Mouse (Mus musculus) testis, postnatal 14 days (tissue): ENCODE data around the gene Smad3.
A peak's percentile ranks its signal among the peaks of the same experiment; 100 is the strongest.

Experiments
- DNase-seq: peaks from one replicate; pipeline ENCODE4 v3.0.0; 2021; ENCODE audit warnings: low spot score

Smad3 gene

GRCm38 (mm10) chr9:63757865-63758440 is at the start of gene Smad3:
Gene Smad3 (minus strand): TSS chr9:63757994.
- DNase-seq = peak; percentile 91

- DNase-seq = no peak
Measured at GRCm38 (mm10) chr9:63804847-63805246, 47.1 kb upstream of the Smad3 start.

GRCm38 (mm10) chr9:63803181-63803591 is 45.4 kb upstream of the Smad3 start:
- no peak for DNase-seq

GRCm38 (mm10) chr9:63802504-63802903 is 44.7 kb upstream of the Smad3 start:
- no peak for DNase-seq

GRCm38 (mm10) chr9:63802080-63802479 is 44.3 kb upstream of the Smad3 start:
- no peak for DNase-seq

GRCm38 (mm10) chr9:63796429-63796828 is 38.6 kb upstream of the Smad3 start:
- no peak for DNase-seq

- DNase-seq = peak; percentile 42
Measured at GRCm38 (mm10) chr9:63793731-63794495, 36.1 kb upstream of the Smad3 start.

GRCm38 (mm10) chr9:63791716-63792115 is 33.9 kb upstream of the Smad3 start:
- no peak for DNase-seq

GRCm38 (mm10) chr9:63791275-63791674 is 33.5 kb upstream of the Smad3 start:
- no peak for DNase-seq

GRCm38 (mm10) chr9:63790222-63790621 is 32.4 kb upstream of the Smad3 start:
- DNase-seq = no peak

- no peak for DNase-seq
Measured at GRCm38 (mm10) chr9:63789386-63789785, 31.6 kb upstream of the Smad3 start.

GRCm38 (mm10) chr9:63787606-63788005 is 29.8 kb upstream of the Smad3 start:
- DNase-seq = no peak

- DNase-seq = no peak
Measured at GRCm38 (mm10) chr9:63787086-63787485, 29.3 kb upstream of the Smad3 start.

- DNase-seq = no peak
Measured at GRCm38 (mm10) chr9:63786026-63786670, 28.4 kb upstream of the Smad3 start.

GRCm38 (mm10) chr9:63785492-63785891 is 27.7 kb upstream of the Smad3 start:
- DNase-seq = no peak

- no peak for DNase-seq
Measured at GRCm38 (mm10) chr9:63784597-63784996, 26.8 kb upstream of the Smad3 start.

GRCm38 (mm10) chr9:63782744-63783143 is 24.9 kb upstream of the Smad3 start:
- no peak for DNase-seq

- no peak for DNase-seq
Measured at GRCm38 (mm10) chr9:63781714-63782464, 24.1 kb upstream of the Smad3 start.

GRCm38 (mm10) chr9:63779950-63780887 is 22.4 kb upstream of the Smad3 start:
- no peak for DNase-seq

GRCm38 (mm10) chr9:63776735-63777134 is 18.9 kb upstream of the Smad3 start:
- DNase-seq = no peak

- DNase-seq = no peak
Measured at GRCm38 (mm10) chr9:63774854-63775483, 17.2 kb upstream of the Smad3 start.
